Mouse (Mus musculus) midbrain, embryonic 15.5 days (tissue): ENCODE data around the gene Ccdc24. TPM values are rescaled to one million over a fixed set of nuclear protein-coding genes. Genes with fewer than 3 reads are reported as not detected.

Experiments
- polyA plus RNA-seq: library from polyadenylated mRNA; unstranded; fragments of >200 nt; fragmentation: Nextera tagmentation; extraction: Ambion mirVana; gene quantifications from 2 replicates; pipeline ENCODE4 v1.2.1, GENCODE M21; 2015

Ccdc24 gene
- polyA plus RNA-seq, 1 experiment from 2014 or later, result 3.2 TPM

Other genes starting within 250 kb of the Ccdc24 start
- gene Dmap1, start 190.3 kb downstream of the Ccdc24 start, polyA plus RNA-seq, result 82.5 and 84.8 TPM in 2 replicates
- not detected in 2 replicates for gene Gm12845, start 148.1 kb downstream of the Ccdc24 start, polyA plus RNA-seq
- not detected in 2 replicates for gene Klf17, start 106.9 kb downstream of the Ccdc24 start, polyA plus RNA-seq
- 32.3 and 33.0 TPM in 2 replicates for gene Slc6a9, start 38.1 kb downstream of the Ccdc24 start, polyA plus RNA-seq
- 65.4 and 67.7 TPM in 2 replicates for gene B4galt2, start 10.9 kb upstream of the Ccdc24 start, polyA plus RNA-seq
- gene Atp6v0b, start 14.8 kb upstream of the Ccdc24 start, polyA plus RNA-seq, result 617 and 618 TPM in 2 replicates
- 24.0 and 25.5 TPM in 2 replicates for gene Dph2, start 19.5 kb upstream of the Ccdc24 start, polyA plus RNA-seq
- gene Ipo13, start 42.4 kb upstream of the Ccdc24 start, polyA plus RNA-seq, result 76.5 and 77.1 TPM in 2 replicates
- gene Artn, start 57.2 kb upstream of the Ccdc24 start, polyA plus RNA-seq, result 0.45 and 0.96 TPM in 2 replicates